Mouse (Mus musculus) ES-Bruce4 (cell line): Measurements from ENCODE around the gene Arhgef10l. TPM values are rescaled to one million over a fixed set of nuclear protein-coding genes. Genes with fewer than 3 reads are reported as not detected.

Source experiments
- H3K27ac ChIP-seq: 2 replicates; pipeline ENCODE4 v1.5.1; 2012; ENCODE audit warnings: low read length, inconsistent platforms; ENCODE audit not compliant: insufficient read depth
- H3K27me3 ChIP-seq: 2 replicates; pipeline ENCODE4 v1.6.1; 2012; ENCODE audit warnings: mild to moderate bottlenecking, low read length, inconsistent platforms; ENCODE audit not compliant: control insufficient read depth, poor library complexity, insufficient read depth, severe bottlenecking
- H3K36me3 ChIP-seq: 2 replicates; pipeline ENCODE4 v1.6.1; 2012; ENCODE audit warnings: inconsistent platforms, mild to moderate bottlenecking, low read length, moderate library complexity; ENCODE audit not compliant: control insufficient read depth, poor library complexity, insufficient read depth, severe bottlenecking
- H3K4me1 ChIP-seq: one replicate; pipeline ENCODE4 v1.8.1; 2011; ENCODE audit warnings: low read length; ENCODE audit not compliant: control insufficient read depth, insufficient read depth
- H3K4me3 ChIP-seq: 2 replicates; pipeline ENCODE4 v1.5.1; 2011; ENCODE audit warnings: low read depth, mild to moderate bottlenecking, low read length
- H3K9ac ChIP-seq: 2 replicates; pipeline ENCODE4 v1.6.1; 2012; ENCODE audit warnings: low read depth, mild to moderate bottlenecking, inconsistent platforms; ENCODE audit not compliant: poor library complexity, severe bottlenecking
- H3K9me3 ChIP-seq: replicated peaks from 2 replicates; pipeline ENCODE4 v1.6.1; 2012; ENCODE audit warnings: mild to moderate bottlenecking, low read length, inconsistent platforms; ENCODE audit not compliant: control insufficient read depth, poor library complexity, insufficient read depth, severe bottlenecking
- CTCF ChIP-seq: IDR thresholded peaks from one replicate; pipeline ENCODE4 v1.8.1; 2011; ENCODE audit warnings: low read depth, low read length
- EP300 ChIP-seq: IDR thresholded peaks from 2 replicates; pipeline ENCODE4 v1.6.1; 2011; ENCODE audit warnings: low read depth, low read length; ENCODE audit not compliant: insufficient read depth
- POLR2A ChIP-seq: IDR thresholded peaks from one replicate; pipeline ENCODE4 v1.8.1; 2011; ENCODE audit warnings: low read length; ENCODE audit not compliant: insufficient read depth
- polyA plus RNA-seq: library from polyadenylated mRNA; stranded (reverse); fragments of >200 nt; gene quantifications from 2 replicates; pipeline ENCODE4 v1.2.4, GENCODE M21; 2011; ENCODE audit warnings: low read depth; ENCODE audit not compliant: missing spikeins, insufficient read depth, insufficient read length

Arhgef10l gene
- polyA plus RNA-seq, 1 experiment: 7.7 TPM

DNA sequence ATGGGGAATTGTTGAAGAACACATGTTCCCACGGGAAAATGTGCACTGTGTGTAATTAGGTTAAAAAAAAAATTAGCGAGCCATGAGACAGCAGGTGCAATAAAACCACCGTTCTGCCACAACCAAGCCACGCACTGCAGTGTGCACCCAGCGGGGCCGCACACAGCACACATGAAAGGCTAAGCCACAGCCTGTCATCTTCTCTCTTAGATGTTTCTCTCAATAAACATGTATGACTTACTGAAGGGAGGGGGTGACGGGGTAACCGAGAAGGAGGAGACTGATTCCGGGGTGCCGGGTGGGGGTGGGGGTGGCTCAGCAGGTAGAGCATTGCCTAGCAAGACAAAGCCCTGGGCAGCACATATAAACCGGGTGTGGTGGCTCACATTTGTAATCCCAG, 64.7 kb downstream of the Arhgef10l start:
- Histone ChIP-seq H3K9me3 (0 out of 2 replicates have a peak, but pooled peaks cover 2% of the 10 kb centered on the region), H3K36me3 (no peaks in the 10 kb centered on the region), H3K9ac (no peak overlapping the region), H3K4me3 (no peak overlapping the region), H3K4me1 (no peaks in the 10 kb centered on the region), H3K27ac (no peak overlapping the region), H3K27me3 (no peaks in the 10 kb centered on the region)
- TF ChIP-seq EP300: no peak
- no peak for TF ChIP-seq CTCF
- no peak for TF ChIP-seq POLR2A

- Histone ChIP-seq H3K9me3 (0 out of 2 replicates have a peak, but pooled peaks cover 2% of the 10 kb centered on the region), H3K27ac (no peak overlapping the region), H3K27me3 (no peaks in the 10 kb centered on the region), H3K4me1 (no peaks in the 10 kb centered on the region), H3K4me3 (no peak overlapping the region), H3K9ac (no peak overlapping the region), H3K36me3 (no peaks in the 10 kb centered on the region)
- TF ChIP-seq POLR2A (no peak), EP300 (no peak), CTCF (no peak)
Observed at GRCm38 (mm10) chr4:140598846-140599245, 67.0 kb downstream of the Arhgef10l start.

DNA sequence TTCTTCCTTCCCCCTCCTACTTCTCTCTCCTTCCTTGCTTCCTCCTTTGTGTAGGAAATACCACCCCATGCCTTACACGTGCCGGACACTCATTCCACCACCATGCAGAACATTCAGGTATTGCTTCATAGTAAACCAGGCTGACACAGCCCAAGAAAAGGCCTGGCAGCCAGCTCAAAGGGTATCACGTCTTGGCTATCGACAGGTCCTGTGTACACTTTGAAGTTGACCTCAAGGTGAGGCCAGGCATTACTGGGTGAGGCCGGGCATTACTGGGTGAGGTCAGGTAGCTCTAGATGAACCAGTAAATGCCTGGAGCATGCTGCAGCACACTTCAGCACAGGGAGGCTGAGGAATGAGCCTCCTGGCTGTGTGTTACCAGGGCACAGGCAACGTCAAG, 67.9 kb downstream of the Arhgef10l start:
- TF ChIP-seq POLR2A (no peak), CTCF (no peak), EP300 (no peak)
- Histone ChIP-seq H3K36me3 (no peaks in the 10 kb centered on the region), H3K9me3 (0 out of 2 replicates have a peak, but pooled peaks cover 2% of the 10 kb centered on the region), H3K9ac (no peak overlapping the region), H3K4me3 (no peak overlapping the region), H3K27ac (no peak overlapping the region), H3K27me3 (no peaks in the 10 kb centered on the region), H3K4me1 (no peaks in the 10 kb centered on the region)

- no peak overlapping the region for H3K9ac ChIP-seq
- H3K4me1 ChIP-seq: no peaks in the 10 kb centered on the region
- TF ChIP-seq CTCF (no peak), POLR2A (no peak), EP300 (no peak)
- no peaks in the 10 kb centered on the region for H3K36me3 ChIP-seq
- H3K4me3 ChIP-seq: no peak overlapping the region
- H3K27me3 ChIP-seq: no peaks in the 10 kb centered on the region
- 0 out of 2 replicates have a peak, but pooled peaks cover 2% of the 10 kb centered on the region for H3K9me3 ChIP-seq
- H3K27ac ChIP-seq: no peak overlapping the region
Observed at GRCm38 (mm10) chr4:140597378-140597777, 68.4 kb downstream of the Arhgef10l start.

DNA sequence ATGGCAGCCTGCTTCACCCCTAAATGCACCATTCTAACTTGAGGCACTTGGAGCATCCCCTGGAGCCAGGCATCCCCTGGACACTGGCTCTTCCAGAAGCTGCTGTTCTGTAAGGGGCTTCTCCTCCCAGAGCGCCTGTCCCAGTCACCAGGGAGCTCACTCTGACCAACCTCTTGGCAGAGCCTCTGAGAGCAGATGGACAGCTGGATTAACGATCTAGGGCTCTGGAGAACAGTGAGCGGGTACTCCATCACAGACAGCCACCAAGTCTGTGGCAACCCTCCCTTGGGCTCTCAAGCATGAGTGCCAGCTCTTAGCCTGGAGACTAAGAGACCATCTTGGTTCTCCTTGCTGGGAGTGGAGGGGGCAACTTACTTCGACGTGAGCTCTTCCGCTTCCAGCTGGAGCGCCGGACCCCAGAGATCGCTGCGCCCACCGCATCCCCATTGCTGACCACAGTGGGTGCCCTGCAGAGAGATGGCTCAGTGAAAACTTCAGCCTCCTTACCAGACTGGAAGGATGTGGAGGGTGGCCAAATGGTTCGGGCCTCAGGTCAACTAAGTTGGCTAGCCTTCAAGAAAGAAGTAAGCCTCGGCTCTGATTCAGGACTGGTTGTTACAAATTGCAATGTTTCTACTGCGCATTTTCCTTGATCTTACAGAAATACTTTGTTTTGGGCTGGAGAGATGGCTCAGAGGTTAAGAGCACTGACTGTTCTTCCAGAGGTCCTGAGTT, 71.9 kb downstream of the Arhgef10l start:
- Histone ChIP-seq H3K9me3 (0 out of 2 replicates have a peak, but pooled peaks cover 2% of the 10 kb centered on the region), H3K27ac (no peak overlapping the region), H3K4me1 (no peaks in the 10 kb centered on the region), H3K27me3 (no peaks in the 10 kb centered on the region), H3K36me3 (no peaks in the 10 kb centered on the region), H3K9ac (no peak overlapping the region), H3K4me3 (no peak overlapping the region)
- no peak for TF ChIP-seq POLR2A
- no peak for TF ChIP-seq EP300
- no peak for TF ChIP-seq CTCF

- Histone ChIP-seq H3K36me3 (no peaks in the 10 kb centered on the region), H3K9me3 (0 out of 2 replicates have a peak, but pooled peaks cover 2% of the 10 kb centered on the region), H3K9ac (no peak overlapping the region), H3K4me3 (no peak overlapping the region), H3K4me1 (no peaks in the 10 kb centered on the region), H3K27me3 (no peaks in the 10 kb centered on the region), H3K27ac (no peak overlapping the region)
- TF ChIP-seq CTCF: no peak
- no peak for TF ChIP-seq EP300
- TF ChIP-seq POLR2A: no peak
Observed at GRCm38 (mm10) chr4:140592990-140593770, 72.6 kb downstream of the Arhgef10l start.
